Mouse (Mus musculus): ENCODE results near the gene Birc2. TPM values are rescaled to one million over a fixed set of nuclear protein-coding genes. Genes with fewer than 3 reads are reported as not detected.

Gene Birc2
- polyA plus RNA-seq, 1 experiment from 2014 or later: 43.9 TPM

- Histone ChIP-seq H3K9me3 (no peaks in the 10 kb centered on the region), H3K27me3 (no peaks in the 10 kb centered on the region), H3K9ac (replicated peaks) (no peak overlapping the region), H3K36me3 (peaks cover 16% of the 10 kb centered on the region), H3K4me2 (no peak overlapping the region), H3K27ac (no peak overlapping the region), H3K4me1 (replicated peaks) (no peaks in the 10 kb centered on the region), H3K4me3 (replicated peaks) (no peak overlapping the region)
- no peak for ATAC-seq (ENCODE audit: insufficient number of reproducible peaks, insufficient read depth, low FRiP score, low TSS enrichment, low read depth)
- 87% methylated on average over 2 of the region's 2 CpGs for WGBS
Observed at GRCm38 (mm10) chr9:7797542-7797941, 39.3 kb downstream of the Birc2 start.

GRCm38 (mm10) chr9:7796129-7796864, 40.6 kb downstream of the Birc2 start:
- Histone ChIP-seq H3K27ac (no peak overlapping the region), H3K36me3 (peaks cover 25% of the 10 kb centered on the region), H3K4me1 (replicated peaks) (no peaks in the 10 kb centered on the region), H3K4me3 (replicated peaks) (no peak overlapping the region), H3K27me3 (no peaks in the 10 kb centered on the region), H3K9ac (replicated peaks) (no peak overlapping the region), H3K4me2 (no peak overlapping the region), H3K9me3 (no peaks in the 10 kb centered on the region)
- 77% methylated on average over 6 of the region's 6 CpGs for WGBS
- no peak for ATAC-seq (ENCODE audit: insufficient number of reproducible peaks, insufficient read depth, low FRiP score, low TSS enrichment, low read depth)

GRCm38 (mm10) chr9:7795581-7795980, 41.3 kb downstream of the Birc2 start:
- Histone ChIP-seq H3K27me3 (no peaks in the 10 kb centered on the region), H3K4me1 (replicated peaks) (no peaks in the 10 kb centered on the region), H3K4me2 (no peak overlapping the region), H3K9me3 (no peaks in the 10 kb centered on the region), H3K36me3 (peaks cover 32% of the 10 kb centered on the region), H3K4me3 (replicated peaks) (no peak overlapping the region), H3K27ac (no peak overlapping the region), H3K9ac (replicated peaks) (no peak overlapping the region)
- ATAC-seq (ENCODE audit: insufficient number of reproducible peaks, insufficient read depth, low FRiP score, low TSS enrichment, low read depth): no peak

- H3K36me3 ChIP-seq: peaks cover 33% of the 10 kb centered on the region
Observed at GRCm38 (mm10) chr9:7793561-7793960, 43.3 kb downstream of the Birc2 start.

GRCm38 (mm10) chr9:7790580-7791084, 46.2 kb downstream of the Birc2 start:
- H3K4me3 ChIP-seq (replicated peaks): no peak overlapping the region
- H3K27me3 ChIP-seq: no peaks in the 10 kb centered on the region
- 95% methylated on average over 11 of the region's 11 CpGs for WGBS
- no peak overlapping the region for H3K27ac ChIP-seq
- H3K4me1 ChIP-seq (replicated peaks): 0 out of 2 replicates have a peak, but pooled peaks cover 9% of the 10 kb centered on the region
- no peak overlapping the region for H3K4me2 ChIP-seq
- no peak for ATAC-seq (ENCODE audit: insufficient number of reproducible peaks, insufficient read depth, low FRiP score, low TSS enrichment, low read depth)
- peaks cover 37% of the 10 kb centered on the region for H3K36me3 ChIP-seq
- no peak overlapping the region for H3K9ac ChIP-seq (replicated peaks)
- H3K9me3 ChIP-seq: no peaks in the 10 kb centered on the region

More at GRCm38 (mm10) chr9:7793561-7793960, 43.3 kb downstream of the Birc2 start:
- 92% methylated on average over 2 of the region's 2 CpGs for WGBS
- Histone ChIP-seq H3K27me3 (no peaks in the 10 kb centered on the region), H3K4me2 (no peak overlapping the region), H3K27ac (no peak overlapping the region), H3K4me1 (replicated peaks) (0 out of 2 replicates have a peak, but pooled peaks cover under 1% of the 10 kb centered on the region), H3K9me3 (no peaks in the 10 kb centered on the region), H3K4me3 (replicated peaks) (no peak overlapping the region), H3K9ac (replicated peaks) (no peak overlapping the region)
- ATAC-seq (ENCODE audit: insufficient number of reproducible peaks, insufficient read depth, low FRiP score, low TSS enrichment, low read depth): no peak

GRCm38 (mm10) chr9:7789764-7790575, 46.9 kb downstream of the Birc2 start:
- Histone ChIP-seq H3K4me1 (replicated peaks) (0 out of 2 replicates have a peak, but pooled peaks cover 9% of the 10 kb centered on the region), H3K27ac (no peak overlapping the region), H3K9ac (replicated peaks) (no peak overlapping the region), H3K4me2 (no peak overlapping the region), H3K9me3 (no peaks in the 10 kb centered on the region), H3K4me3 (replicated peaks) (no peak overlapping the region), H3K27me3 (no peaks in the 10 kb centered on the region), H3K36me3 (peaks cover 34% of the 10 kb centered on the region)
- ATAC-seq (ENCODE audit: insufficient number of reproducible peaks, insufficient read depth, low FRiP score, low TSS enrichment, low read depth): no peak
- WGBS: 89% methylated on average over 8 of the region's 8 CpGs

- H3K9ac ChIP-seq (replicated peaks): no peak overlapping the region
- 85% methylated on average over 6 of the region's 6 CpGs for WGBS
- 0 out of 2 replicates have a peak, but pooled peaks cover 9% of the 10 kb centered on the region for H3K4me1 ChIP-seq (replicated peaks)
- H3K4me3 ChIP-seq (replicated peaks): no peak overlapping the region
- no peaks in the 10 kb centered on the region for H3K27me3 ChIP-seq
- ATAC-seq (ENCODE audit: insufficient number of reproducible peaks, insufficient read depth, low FRiP score, low TSS enrichment, low read depth): no peak
- H3K4me2 ChIP-seq: no peak overlapping the region
- H3K27ac ChIP-seq: no peak overlapping the region
- H3K36me3 ChIP-seq: peaks cover 24% of the 10 kb centered on the region
- no peaks in the 10 kb centered on the region for H3K9me3 ChIP-seq
Observed at GRCm38 (mm10) chr9:7788411-7788810, 48.5 kb downstream of the Birc2 start.

- no peak for ATAC-seq (ENCODE audit: insufficient number of reproducible peaks, insufficient read depth, low FRiP score, low TSS enrichment, low read depth)
- H3K9me3 ChIP-seq: no peaks in the 10 kb centered on the region
- WGBS: 91% methylated on average over 7 of the region's 7 CpGs
- H3K9ac ChIP-seq (replicated peaks): no peak overlapping the region
- H3K4me3 ChIP-seq (replicated peaks): no peak overlapping the region
- no peaks in the 10 kb centered on the region for H3K27me3 ChIP-seq
- H3K36me3 ChIP-seq: peaks cover 23% of the 10 kb centered on the region
- no peak overlapping the region for H3K4me2 ChIP-seq
- H3K27ac ChIP-seq: no peak overlapping the region
- H3K4me1 ChIP-seq (replicated peaks): 0 out of 2 replicates have a peak, but pooled peaks cover 9% of the 10 kb centered on the region
Observed at GRCm38 (mm10) chr9:7786086-7786485, 50.8 kb downstream of the Birc2 start.

- Histone ChIP-seq H3K4me3 (replicated peaks) (no peak overlapping the region), H3K4me1 (replicated peaks) (0 out of 2 replicates have a peak, but pooled peaks cover 9% of the 10 kb centered on the region), H3K9ac (replicated peaks) (no peak overlapping the region), H3K36me3 (peaks cover 20% of the 10 kb centered on the region), H3K27me3 (no peaks in the 10 kb centered on the region), H3K27ac (no peak overlapping the region; the same call in 1 of the 2 replicates), H3K4me2 (no peak overlapping the region), H3K9me3 (no peaks in the 10 kb centered on the region)
- ATAC-seq (ENCODE audit: insufficient number of reproducible peaks, insufficient read depth, low FRiP score, low TSS enrichment, low read depth): no peak
- WGBS: 88% methylated on average over 3 of the region's 3 CpGs
Observed at GRCm38 (mm10) chr9:7785396-7785795, 51.5 kb downstream of the Birc2 start.

GRCm38 (mm10) chr9:7784615-7785012, 52.2 kb downstream of the Birc2 start:
- no peaks in the 10 kb centered on the region for H3K9me3 ChIP-seq
- no peaks in the 10 kb centered on the region for H3K27me3 ChIP-seq
- no peak overlapping the region for H3K4me3 ChIP-seq (replicated peaks)
- H3K27ac ChIP-seq: no peak overlapping the region; the same call in 1 of the 2 replicates
- 0 out of 2 replicates have a peak, but pooled peaks cover 9% of the 10 kb centered on the region for H3K4me1 ChIP-seq (replicated peaks)
- peaks cover 20% of the 10 kb centered on the region for H3K36me3 ChIP-seq
- H3K4me2 ChIP-seq: no peak overlapping the region
- WGBS: 50% methylated on average over 1 of the region's 1 CpGs
- ATAC-seq (ENCODE audit: insufficient number of reproducible peaks, insufficient read depth, low FRiP score, low TSS enrichment, low read depth): 0 out of 2 replicates have a peak, but pooled peaks have one; percentile 53
- H3K9ac ChIP-seq (replicated peaks): no peak overlapping the region
